Mouse (Mus musculus): ENCODE measurements around the gene Tcam1. TPM values are rescaled to one million over a fixed set of nuclear protein-coding genes. Genes with fewer than 3 reads are reported as not detected.

Tcam1 gene
- polyA plus RNA-seq, 1 experiment from 2014 or later = 0.47 TPM

- Histone ChIP-seq H3K27ac (no peak overlapping the region), H3K4me2 (replicated peaks) (no peak overlapping the region), H3K36me3 (peaks cover 60% of the 10 kb centered on the region), H3K9me3 (no peaks in the 10 kb centered on the region), H3K4me3 (no peak overlapping the region), H3K9ac (no peak overlapping the region), H3K4me1 (peaks cover 32% of the 10 kb centered on the region), H3K27me3 (no peaks in the 10 kb centered on the region)
- 91% methylated on average over 10 of the region's 10 CpGs for WGBS
- no peak for ATAC-seq (ENCODE audit: insufficient number of reproducible peaks, insufficient read depth, low FRiP score, low TSS enrichment)
Measured at GRCm38 (mm10) chr11:106266431-106266830, 10.0 kb upstream of the Tcam1 start.

GRCm38 (mm10) chr11:106267311-106267852 is 9.1 kb upstream of the Tcam1 start:
- ATAC-seq (ENCODE audit: insufficient number of reproducible peaks, insufficient read depth, low FRiP score, low TSS enrichment) = no peak

GRCm38 (mm10) chr11:106267871-106268270 is 8.6 kb upstream of the Tcam1 start:
- H3K27ac ChIP-seq = peak overlapping the region; percentile 69
- H3K9ac ChIP-seq = peak overlapping the region; percentile 7; the same call in 1 of the 2 replicates
- H3K36me3 ChIP-seq = peaks cover 46% of the 10 kb centered on the region
- 70% methylated on average over 5 of the region's 5 CpGs for WGBS
- no peaks in the 10 kb centered on the region for H3K9me3 ChIP-seq
- ATAC-seq (ENCODE audit: insufficient number of reproducible peaks, insufficient read depth, low FRiP score, low TSS enrichment) = no peak
- H3K4me2 ChIP-seq (replicated peaks) = peak overlapping the region; percentile 2; the same call in 1 of the 2 replicates
- H3K4me3 ChIP-seq = no peak overlapping the region
- H3K4me1 ChIP-seq = peaks cover 35% of the 10 kb centered on the region
- H3K27me3 ChIP-seq = no peaks in the 10 kb centered on the region

More at GRCm38 (mm10) chr11:106267311-106267852, 9.1 kb upstream of the Tcam1 start:
- 0 out of 2 replicates have a peak overlapping the region, but pooled peaks have one; percentile 2 for H3K4me2 ChIP-seq (replicated peaks)
- no peak overlapping the region for H3K4me3 ChIP-seq
- H3K4me1 ChIP-seq = peaks cover 35% of the 10 kb centered on the region
- H3K9ac ChIP-seq = no peak overlapping the region
- H3K36me3 ChIP-seq = peaks cover 51% of the 10 kb centered on the region
- H3K27ac ChIP-seq = 0 out of 2 replicates have a peak overlapping the region, but pooled peaks have one; percentile 69
- H3K9me3 ChIP-seq = no peaks in the 10 kb centered on the region
- H3K27me3 ChIP-seq = no peaks in the 10 kb centered on the region
- WGBS = 74% methylated on average over 15 of the region's 15 CpGs

- peaks cover 40% of the 10 kb centered on the region for H3K36me3 ChIP-seq
Measured at GRCm38 (mm10) chr11:106268326-106269059, 8.0 kb upstream of the Tcam1 start.

GRCm38 (mm10) chr11:106269060-106269431 is 7.4 kb upstream of the Tcam1 start:
- Histone ChIP-seq H3K4me3 (no peak overlapping the region), H3K27me3 (no peaks in the 10 kb centered on the region), H3K4me1 (peaks cover 39% of the 10 kb centered on the region), H3K9me3 (no peaks in the 10 kb centered on the region), H3K27ac (peak overlapping the region; percentile 69), H3K9ac (no peak overlapping the region), H3K36me3 (peaks cover 34% of the 10 kb centered on the region), H3K4me2 (replicated peaks) (peak overlapping the region; percentile 29)
- ATAC-seq (ENCODE audit: insufficient number of reproducible peaks, insufficient read depth, low FRiP score, low TSS enrichment) = no peak
- 34% methylated on average over 3 of the region's 3 CpGs for WGBS

More at GRCm38 (mm10) chr11:106268326-106269059, 8.0 kb upstream of the Tcam1 start:
- Histone ChIP-seq H3K9ac (peak overlapping the region; percentile 7; the same call in 1 of the 2 replicates), H3K4me3 (no peak overlapping the region), H3K4me2 (replicated peaks) (peak overlapping the region; percentile 29), H3K27me3 (no peaks in the 10 kb centered on the region), H3K9me3 (no peaks in the 10 kb centered on the region), H3K27ac (peak overlapping the region; percentile 69), H3K4me1 (peaks cover 35% of the 10 kb centered on the region)
- no peak for ATAC-seq (ENCODE audit: insufficient number of reproducible peaks, insufficient read depth, low FRiP score, low TSS enrichment)
- WGBS = 40% methylated on average over 8 of the region's 8 CpGs

- H3K4me1 ChIP-seq = peaks cover 50% of the 10 kb centered on the region
- H3K27ac ChIP-seq = peak overlapping the region; percentile 89
- peak overlapping the region; percentile 86 for H3K4me3 ChIP-seq
- peak overlapping the region; percentile 88 for H3K4me2 ChIP-seq (replicated peaks)
- H3K27me3 ChIP-seq = no peaks in the 10 kb centered on the region
- ATAC-seq (ENCODE audit: insufficient number of reproducible peaks, insufficient read depth, low FRiP score, low TSS enrichment) = no peak
- 36% methylated on average over 5 of the region's 5 CpGs for WGBS
- peak overlapping the region; percentile 93 for H3K9ac ChIP-seq
- H3K9me3 ChIP-seq = no peaks in the 10 kb centered on the region
- H3K36me3 ChIP-seq = peaks cover 12% of the 10 kb centered on the region
Measured at GRCm38 (mm10) chr11:106271131-106271793, 5.2 kb upstream of the Tcam1 start.

GRCm38 (mm10) chr11:106271794-106272643 is 4.5 kb upstream of the Tcam1 start:
- H3K27ac ChIP-seq = peak overlapping the region; percentile 89
- H3K4me3 ChIP-seq = peak overlapping the region; percentile 86
- peaks cover 53% of the 10 kb centered on the region for H3K4me1 ChIP-seq
- whole genome bisulfite sequencing = 1% methylated on average over 41 of the region's 41 CpGs
- H3K9me3 ChIP-seq = no peaks in the 10 kb centered on the region
- H3K9ac ChIP-seq = peak overlapping the region; percentile 93
- H3K4me2 ChIP-seq (replicated peaks) = peak overlapping the region; percentile 88
- peak; percentile 16 for ATAC-seq (ENCODE audit: insufficient number of reproducible peaks, insufficient read depth, low FRiP score, low TSS enrichment)
- H3K27me3 ChIP-seq = no peaks in the 10 kb centered on the region
- H3K36me3 ChIP-seq = peaks cover 5% of the 10 kb centered on the region; the same call in 1 of the 2 replicates

GRCm38 (mm10) chr11:106272644-106273310 is 3.7 kb upstream of the Tcam1 start, which contains the start of gene Smarcd2:
Smarcd2 (minus strand) TSS chr11:106272972.
- Histone ChIP-seq H3K4me1 (peaks cover 49% of the 10 kb centered on the region), H3K4me3 (peak within 1 kb of the TSS; percentile 86), H3K27me3 (no peaks in the 10 kb centered on the region), H3K36me3 (no peaks in the 10 kb centered on the region), H3K4me2 (replicated peaks) (peak within 1 kb of the TSS; percentile 88), H3K9me3 (no peaks in the 10 kb centered on the region), H3K27ac (peak within 1 kb of the TSS; percentile 89), H3K9ac (peak within 1 kb of the TSS; percentile 93)
- under 1% methylated on average over 72 of the region's 72 CpGs for WGBS
- peak; percentile 90 for ATAC-seq (ENCODE audit: insufficient number of reproducible peaks, insufficient read depth, low FRiP score, low TSS enrichment)

GRCm38 (mm10) chr11:106273311-106273684 is 3.2 kb upstream of the Tcam1 start:
- no peak for ATAC-seq (ENCODE audit: insufficient number of reproducible peaks, insufficient read depth, low FRiP score, low TSS enrichment)
- 18% methylated on average over 16 of the region's 16 CpGs for WGBS

GRCm38 (mm10) chr11:106273811-106274210 is 2.7 kb upstream of the Tcam1 start:
- WGBS = 93% methylated on average over 6 of the region's 6 CpGs
- Histone ChIP-seq H3K4me3 (no peak overlapping the region), H3K27me3 (no peaks in the 10 kb centered on the region), H3K4me2 (replicated peaks) (peak overlapping the region; percentile 66), H3K9me3 (no peaks in the 10 kb centered on the region), H3K36me3 (no peaks in the 10 kb centered on the region), H3K9ac (no peak overlapping the region), H3K4me1 (peaks cover 39% of the 10 kb centered on the region), H3K27ac (0 out of 2 replicates have a peak overlapping the region, but pooled peaks have one; percentile 87)
- no peak for ATAC-seq (ENCODE audit: insufficient number of reproducible peaks, insufficient read depth, low FRiP score, low TSS enrichment)

More at GRCm38 (mm10) chr11:106273311-106273684, 3.2 kb upstream of the Tcam1 start:
- H3K4me3 ChIP-seq = peak overlapping the region; percentile 86
- peaks cover 44% of the 10 kb centered on the region for H3K4me1 ChIP-seq
- peak overlapping the region; percentile 87 for H3K27ac ChIP-seq
- no peaks in the 10 kb centered on the region for H3K9me3 ChIP-seq
- no peaks in the 10 kb centered on the region for H3K27me3 ChIP-seq
- no peaks in the 10 kb centered on the region for H3K36me3 ChIP-seq
- peak overlapping the region; percentile 66 for H3K4me2 ChIP-seq (replicated peaks)
- peak overlapping the region; percentile 56 for H3K9ac ChIP-seq

Data from embryonic facial prominence, embryonic 12.5 days (tissue).